11 mouse cellular contexts compared by ENCODE assay signal in genomic region chr5:25075623-25076022, GRCm38 (mm10).
"Had no signal": no experiment of that assay in that cellular context is flagged by ENCODE, and none has a peak within 500 bp of the region (broad histone marks: within the 10 kb centered on the region; RNA-seq: fewer than 3 reads in every experiment).

No protein-coding gene starts in this region.

- H3K36me3 ChIP-seq: limb, embryonic 13.5 days; midbrain, embryonic 13.5 days; stomach, embryonic 15.5 days had no signal

- H3K4me3 ChIP-seq: limb, embryonic 13.5 days; midbrain, embryonic 13.5 days; stomach, embryonic 15.5 days had no signal

- H3K27ac ChIP-seq: limb, embryonic 13.5 days; liver, embryonic 14.5 days; midbrain, embryonic 13.5 days; stomach, embryonic 15.5 days had no signal

- DNase-seq: layer of hippocampus, adult 9-11 months; left cerebral cortex, postnatal 4 days; lung, adult 18-20 months; right cerebral cortex, postnatal 14 days; thymus, adult 2 months; thymus, postnatal 25 days had no signal

- H3K4me1 ChIP-seq: stomach, embryonic 15.5 days had no signal

- H3K27me3 ChIP-seq: limb, embryonic 13.5 days; midbrain, embryonic 13.5 days; stomach, embryonic 15.5 days had no signal

- ATAC-seq: intestine, embryonic 16.5 days; midbrain, embryonic 13.5 days had no signal

- H3K9ac ChIP-seq: limb, embryonic 13.5 days; liver, embryonic 14.5 days; midbrain, embryonic 13.5 days; stomach, embryonic 15.5 days had no signal

- H3K9me3 ChIP-seq: limb, embryonic 13.5 days; midbrain, embryonic 13.5 days; stomach, embryonic 15.5 days had no signal

- H3K4me2 ChIP-seq: limb, embryonic 13.5 days; midbrain, embryonic 13.5 days; stomach, embryonic 15.5 days had no signal
